Mouse (Mus musculus): Measurements from ENCODE around the gene Wipf1. TPM values are rescaled to one million over a fixed set of nuclear protein-coding genes. Genes with fewer than 3 reads are reported as not detected.
A peak's percentile ranks its signal among the peaks of the same experiment; 100 is the strongest.

Gene Wipf1
- polyA plus RNA-seq, 1 experiment from 2014 or later = 10.3 TPM

GRCm38 (mm10) chr2:73550725-73551124 is 21.2 kb upstream of the Wipf1 start:
- no peak overlapping the region for H3K9ac ChIP-seq (ENCODE audit: low read depth, low read length)
- no peak overlapping the region for H3K4me3 ChIP-seq (ENCODE audit: low read depth, low read length)
- no peaks in the 10 kb centered on the region for H3K36me3 ChIP-seq (ENCODE audit: control insufficient read depth, insufficient read depth)
- no peaks in the 10 kb centered on the region for H3K27me3 ChIP-seq (replicated peaks; ENCODE audit: control insufficient read depth, insufficient read depth, low read length)
- TF ChIP-seq CTCF (IDR thresholded peaks at IDR 0.05; ENCODE audit: low read depth) = peak; percentile 75
- H3K9me3 ChIP-seq (ENCODE audit: control insufficient read depth) = no peaks in the 10 kb centered on the region
- no peaks in the 10 kb centered on the region for H3K4me1 ChIP-seq (replicated peaks; ENCODE audit: control insufficient read depth, insufficient read depth, low read length)
- peak overlapping the region; percentile 47 for H3K4me2 ChIP-seq (replicated peaks; ENCODE audit: low read depth)
- ATAC-seq = no peak
- H3K27ac ChIP-seq (ENCODE audit: low read depth, low read length) = no peak overlapping the region
- WGBS = 12% methylated on average over 6 of the region's 6 CpGs

- WGBS = 53% methylated on average over 2 of the region's 2 CpGs
- TF ChIP-seq CTCF (IDR thresholded peaks at IDR 0.05; ENCODE audit: low read depth) = no peak
- Histone ChIP-seq H3K4me3 (ENCODE audit: low read depth, low read length) (no peak overlapping the region), H3K4me2 (replicated peaks; ENCODE audit: low read depth) (no peak overlapping the region), H3K9ac (ENCODE audit: low read depth, low read length) (no peak overlapping the region), H3K27me3 (replicated peaks; ENCODE audit: control insufficient read depth, insufficient read depth, low read length) (no peaks in the 10 kb centered on the region), H3K4me1 (replicated peaks; ENCODE audit: control insufficient read depth, insufficient read depth, low read length) (no peaks in the 10 kb centered on the region), H3K9me3 (ENCODE audit: control insufficient read depth) (no peaks in the 10 kb centered on the region), H3K36me3 (ENCODE audit: control insufficient read depth, insufficient read depth) (no peaks in the 10 kb centered on the region), H3K27ac (ENCODE audit: low read depth, low read length) (no peak overlapping the region)
- ATAC-seq = no peak
Observed at GRCm38 (mm10) chr2:73548542-73548941, 19.0 kb upstream of the Wipf1 start.

- H3K27me3 ChIP-seq (replicated peaks; ENCODE audit: control insufficient read depth, insufficient read depth, low read length) = no peaks in the 10 kb centered on the region
- no peak overlapping the region for H3K27ac ChIP-seq (ENCODE audit: low read depth, low read length)
- no peak overlapping the region for H3K9ac ChIP-seq (ENCODE audit: low read depth, low read length)
- no peak for TF ChIP-seq CTCF (IDR thresholded peaks at IDR 0.05; ENCODE audit: low read depth)
- 67% methylated on average over 4 of the region's 4 CpGs for WGBS
- H3K4me2 ChIP-seq (replicated peaks; ENCODE audit: low read depth) = no peak overlapping the region
- no peaks in the 10 kb centered on the region for H3K9me3 ChIP-seq (ENCODE audit: control insufficient read depth)
- no peaks in the 10 kb centered on the region for H3K4me1 ChIP-seq (replicated peaks; ENCODE audit: control insufficient read depth, insufficient read depth, low read length)
- no peak overlapping the region for H3K4me3 ChIP-seq (ENCODE audit: low read depth, low read length)
- no peaks in the 10 kb centered on the region for H3K36me3 ChIP-seq (ENCODE audit: control insufficient read depth, insufficient read depth)
- ATAC-seq = no peak
Observed at GRCm38 (mm10) chr2:73547256-73547655, 17.7 kb upstream of the Wipf1 start.

GRCm38 (mm10) chr2:73545556-73545955 is 16.0 kb upstream of the Wipf1 start:
- WGBS = 77% methylated on average over 2 of the region's 2 CpGs
- H3K36me3 ChIP-seq (ENCODE audit: control insufficient read depth, insufficient read depth) = no peaks in the 10 kb centered on the region
- H3K27me3 ChIP-seq (replicated peaks; ENCODE audit: control insufficient read depth, insufficient read depth, low read length) = no peaks in the 10 kb centered on the region
- H3K9ac ChIP-seq (ENCODE audit: low read depth, low read length) = no peak overlapping the region
- H3K27ac ChIP-seq (ENCODE audit: low read depth, low read length) = no peak overlapping the region
- no peaks in the 10 kb centered on the region for H3K4me1 ChIP-seq (replicated peaks; ENCODE audit: control insufficient read depth, insufficient read depth, low read length)
- no peak for ATAC-seq
- H3K4me3 ChIP-seq (ENCODE audit: low read depth, low read length) = no peak overlapping the region
- no peaks in the 10 kb centered on the region for H3K9me3 ChIP-seq (ENCODE audit: control insufficient read depth)
- H3K4me2 ChIP-seq (replicated peaks; ENCODE audit: low read depth) = no peak overlapping the region
- TF ChIP-seq CTCF (IDR thresholded peaks at IDR 0.05; ENCODE audit: low read depth) = no peak

GRCm38 (mm10) chr2:73540450-73541162 is 11.1 kb upstream of the Wipf1 start:
- peak overlapping the region; percentile 54 for H3K4me2 ChIP-seq (replicated peaks; ENCODE audit: low read depth)
- no peaks in the 10 kb centered on the region for H3K36me3 ChIP-seq (ENCODE audit: control insufficient read depth, insufficient read depth)
- H3K27me3 ChIP-seq (replicated peaks; ENCODE audit: control insufficient read depth, insufficient read depth, low read length) = no peaks in the 10 kb centered on the region
- H3K27ac ChIP-seq (ENCODE audit: low read depth, low read length) = no peak overlapping the region
- H3K4me3 ChIP-seq (ENCODE audit: low read depth, low read length) = peak overlapping the region; percentile 12; the same call in 1 of the 2 replicates
- peak; percentile 14; the same call in 1 of the 2 replicates for ATAC-seq
- no peaks in the 10 kb centered on the region for H3K9me3 ChIP-seq (ENCODE audit: control insufficient read depth)
- WGBS = 15% methylated on average over 16 of the region's 16 CpGs
- no peak for TF ChIP-seq CTCF (IDR thresholded peaks at IDR 0.05; ENCODE audit: low read depth)
- no peaks in the 10 kb centered on the region for H3K4me1 ChIP-seq (replicated peaks; ENCODE audit: control insufficient read depth, insufficient read depth, low read length)
- H3K9ac ChIP-seq (ENCODE audit: low read depth, low read length) = no peak overlapping the region

GRCm38 (mm10) chr2:73539697-73540096 is 10.2 kb upstream of the Wipf1 start:
- no peak for ATAC-seq
- Histone ChIP-seq H3K27me3 (replicated peaks; ENCODE audit: control insufficient read depth, insufficient read depth, low read length) (no peaks in the 10 kb centered on the region), H3K9me3 (ENCODE audit: control insufficient read depth) (no peaks in the 10 kb centered on the region), H3K4me2 (replicated peaks; ENCODE audit: low read depth) (no peak overlapping the region), H3K4me3 (ENCODE audit: low read depth, low read length) (no peak overlapping the region), H3K4me1 (replicated peaks; ENCODE audit: control insufficient read depth, insufficient read depth, low read length) (no peaks in the 10 kb centered on the region), H3K36me3 (ENCODE audit: control insufficient read depth, insufficient read depth) (no peaks in the 10 kb centered on the region), H3K9ac (ENCODE audit: low read depth, low read length) (no peak overlapping the region), H3K27ac (ENCODE audit: low read depth, low read length) (no peak overlapping the region)
- WGBS = 20% methylated on average over 1 of the region's 1 CpGs
- TF ChIP-seq CTCF (IDR thresholded peaks at IDR 0.05; ENCODE audit: low read depth) = peak; percentile 49
